Comparison of ENCODE assay signal across 14 mouse cellular contexts in the genomic region with DNA sequence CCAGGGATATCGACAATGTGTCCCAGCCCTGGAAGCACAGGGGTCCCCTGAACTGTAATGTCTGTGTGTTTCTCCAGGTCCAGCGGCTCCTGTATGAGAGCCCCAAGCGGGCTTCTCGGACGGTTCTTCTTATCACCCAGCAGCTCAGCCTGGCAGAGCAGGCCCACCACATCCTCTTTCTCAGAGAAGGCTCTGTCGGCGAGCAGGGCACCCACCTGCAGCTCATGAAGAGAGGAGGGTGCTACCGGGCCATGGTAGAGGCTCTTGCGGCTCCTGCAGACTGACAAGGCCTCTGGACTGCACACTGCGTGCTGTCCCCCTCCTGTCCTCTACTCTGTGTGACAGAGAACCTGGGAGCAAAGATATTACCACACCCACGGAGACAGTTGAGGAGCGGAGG. TPM values are rescaled to one million over a fixed set of nuclear protein-coding genes. Genes with fewer than 3 reads are reported as not detected.
DNase-seq lines count a peak whose midpoint lies in the region; ATAC-seq lines count a peak whose summit lies in the region.
"Had no signal": no experiment of that assay in that cellular context is flagged by ENCODE, and none has a peak within 500 bp of the region (broad histone marks: within the 10 kb centered on the region; RNA-seq: fewer than 3 reads in every experiment).

No protein-coding gene starts in this region.

- peak overlapping the region; percentile 76; the same call in 1 of the 2 replicates for H3K4me2 ChIP-seq in hindbrain, embryonic 13.5 days
- H3K4me2 ChIP-seq in intestine, embryonic 15.5 days (replicated peaks) = no peak overlapping the region

- no peak for DNase-seq in hindbrain, embryonic 10.5 days (ENCODE audit: low spot score)
- peak; percentile 70 to 73 for DNase-seq in CD8-positive naive resting alpha-beta T cell, adult 2 months (ENCODE audit: low read depth in 2 of 2, low spot score in 2 of 2)
- DNase-seq in splenic B cell, adult 2 months (ENCODE audit: low read depth, low spot score) = peak; percentile 83
- DNase-seq in right cerebral cortex, adult 2 months (ENCODE audit: low spot score in 2 of 2) = no peak
- no peak for DNase-seq in kidney, postnatal 10 days
- DNase-seq: adrenal gland, adult 8-10 months; cerebellum, postnatal 10 days had no signal

- peaks cover 21% of the 10 kb centered on the region for H3K4me1 ChIP-seq in hindbrain, embryonic 13.5 days (replicated peaks)
- peaks cover 19% of the 10 kb centered on the region for H3K4me1 ChIP-seq in hindbrain, embryonic 10.5 days (replicated peaks)
- peaks cover 11% of the 10 kb centered on the region for H3K4me1 ChIP-seq in intestine, embryonic 15.5 days (replicated peaks)

- WGBS in hindbrain, embryonic 13.5 days = 38% methylated on average over 11 of the region's 12 CpGs
- WGBS in hindbrain, embryonic 10.5 days = 30% methylated on average over 12 of the region's 12 CpGs
- WGBS in intestine, embryonic 15.5 days = 36% methylated on average over 12 of the region's 12 CpGs

- no peaks in the 10 kb centered on the region for H3K36me3 ChIP-seq in hindbrain, embryonic 13.5 days
- no peaks in the 10 kb centered on the region for H3K36me3 ChIP-seq in hindbrain, embryonic 10.5 days
- H3K36me3 ChIP-seq in splenic B cell, adult 2 months (ENCODE audit: control insufficient read depth, insufficient read depth, low read length, poor library complexity, severe bottlenecking) = peaks cover 27% of the 10 kb centered on the region
- H3K36me3 ChIP-seq in intestine, embryonic 15.5 days = no peaks in the 10 kb centered on the region
- H3K36me3 ChIP-seq: heart, embryonic 13.5 days; kidney, embryonic 15.5 days had no signal

- ATAC-seq in hindbrain, embryonic 13.5 days (ENCODE audit: low FRiP score) = no peak
- peak; percentile 57 for ATAC-seq in megakaryocyte, adult 5-6 weeks (ENCODE audit: poor library complexity, severe bottlenecking)
- ATAC-seq in intestine, embryonic 15.5 days = no peak

- 0 out of 2 replicates have a peak overlapping the region, but pooled peaks have one; percentile 45 for H3K4me3 ChIP-seq in hindbrain, embryonic 13.5 days
- no peak overlapping the region for H3K4me3 ChIP-seq in hindbrain, embryonic 10.5 days
- H3K4me3 ChIP-seq in intestine, embryonic 15.5 days (replicated peaks) = no peak overlapping the region
- H3K4me3 ChIP-seq: erythroblast, embryonic 14.5 days had no signal

- H3K27ac ChIP-seq in hindbrain, embryonic 13.5 days = no peak overlapping the region
- no peak overlapping the region for H3K27ac ChIP-seq in hindbrain, embryonic 10.5 days
- H3K27ac ChIP-seq in intestine, embryonic 15.5 days = no peak overlapping the region
- H3K27ac ChIP-seq: heart, embryonic 13.5 days; kidney, embryonic 15.5 days had no signal

- peak overlapping the region; percentile 24; the same call in 1 of the 2 replicates for H3K9ac ChIP-seq in hindbrain, embryonic 13.5 days
- H3K9ac ChIP-seq in intestine, embryonic 15.5 days = no peak overlapping the region
- H3K9ac ChIP-seq: heart, embryonic 13.5 days; kidney, embryonic 15.5 days had no signal

- no peaks in the 10 kb centered on the region for H3K9me3 ChIP-seq in hindbrain, embryonic 13.5 days
- no peaks in the 10 kb centered on the region for H3K9me3 ChIP-seq in hindbrain, embryonic 10.5 days
- H3K9me3 ChIP-seq in intestine, embryonic 15.5 days = no peaks in the 10 kb centered on the region
- H3K9me3 ChIP-seq: heart, embryonic 13.5 days; kidney, embryonic 15.5 days had no signal

- H3K27me3 ChIP-seq in hindbrain, embryonic 13.5 days = peaks cover 98% of the 10 kb centered on the region
- peaks cover 98% of the 10 kb centered on the region for H3K27me3 ChIP-seq in hindbrain, embryonic 10.5 days (ENCODE audit: insufficient read depth, poor library complexity, severe bottlenecking)
- no peaks in the 10 kb centered on the region for H3K27me3 ChIP-seq in splenic B cell, adult 2 months (ENCODE audit: control insufficient read depth, insufficient read depth, low read length, poor library complexity, severe bottlenecking)
- H3K27me3 ChIP-seq in intestine, embryonic 15.5 days (replicated peaks) = peaks cover 55% of the 10 kb centered on the region

RNA-seq across cellular contexts. Expression of a gene that starts 1.0 kb away (rescaled TPM):
- 2.7 and 3.7 TPM in 2 replicates for polyA plus RNA-seq in hindbrain, embryonic 13.5 days (2015; fragmentation: Nextera tagmentation; extraction: Ambion mirVana)
- 1.2 and 1.8 TPM in 2 replicates for polyA plus RNA-seq in hindbrain, embryonic 10.5 days (2016; fragmentation: Nextera tagmentation; extraction: Ambion mirVana)
- 230 and 263 TPM in 2 replicates for total RNA-seq in megakaryocyte, adult 5-6 weeks (2015)
- 339 and 455 TPM in 2 replicates for total RNA-seq in megakaryocyte, adult 5-6 weeks (2017)
- 15.5 and 16.9 TPM in 2 replicates for polyA plus RNA-seq in intestine, embryonic 15.5 days (2015; fragmentation: Nextera tagmentation; extraction: Ambion mirVana)

RNA-seq across cellular contexts. Expression of a gene that starts 6.8 kb away (rescaled TPM):
- 2.1 and 2.2 TPM in 2 replicates for polyA plus RNA-seq in hindbrain, embryonic 13.5 days (2015; fragmentation: Nextera tagmentation; extraction: Ambion mirVana)
- polyA plus RNA-seq in hindbrain, embryonic 10.5 days (2016; fragmentation: Nextera tagmentation; extraction: Ambion mirVana) = 0.27 and 1.4 TPM in 2 replicates
- total RNA-seq in megakaryocyte, adult 5-6 weeks (2015) = 6.4 and 7.1 TPM in 2 replicates
- 34.2 and 35.9 TPM in 2 replicates for total RNA-seq in megakaryocyte, adult 5-6 weeks (2017)
- 5.3 and 5.6 TPM in 2 replicates for polyA plus RNA-seq in intestine, embryonic 15.5 days (2015; fragmentation: Nextera tagmentation; extraction: Ambion mirVana)

RNA-seq across cellular contexts. Expression of a gene that starts 8.9 kb away (rescaled TPM):
- polyA plus RNA-seq in hindbrain, embryonic 13.5 days (2015; fragmentation: Nextera tagmentation; extraction: Ambion mirVana) = 0.89 and 1.5 TPM in 2 replicates
- polyA plus RNA-seq in hindbrain, embryonic 10.5 days (2016; fragmentation: Nextera tagmentation; extraction: Ambion mirVana) = 0.66 and 0.97 TPM in 2 replicates
- 142 and 149 TPM in 2 replicates for total RNA-seq in megakaryocyte, adult 5-6 weeks (2015)
- 78.7 and 125 TPM in 2 replicates for total RNA-seq in megakaryocyte, adult 5-6 weeks (2017)
- polyA plus RNA-seq in intestine, embryonic 15.5 days (2015; fragmentation: Nextera tagmentation; extraction: Ambion mirVana) = 9.3 and 9.4 TPM in 2 replicates

RNA-seq across cellular contexts. Expression of a gene that starts 9.1 kb away (rescaled TPM):
- polyA plus RNA-seq in hindbrain, embryonic 13.5 days (2015; fragmentation: Nextera tagmentation; extraction: Ambion mirVana) = 1.1 and 1.3 TPM in 2 replicates
- 1.7 TPM in 2 replicates for polyA plus RNA-seq in hindbrain, embryonic 10.5 days (2016; fragmentation: Nextera tagmentation; extraction: Ambion mirVana)
- total RNA-seq in megakaryocyte, adult 5-6 weeks (2015) = 43.4 and 46.2 TPM in 2 replicates
- 96.5 and 101 TPM in 2 replicates for total RNA-seq in megakaryocyte, adult 5-6 weeks (2017)
- polyA plus RNA-seq in intestine, embryonic 15.5 days (2015; fragmentation: Nextera tagmentation; extraction: Ambion mirVana) = 6.2 and 6.9 TPM in 2 replicates

RNA-seq across cellular contexts. Expression of a gene that starts 42.2 kb away (rescaled TPM):
- 0.06 TPM in 1 of 2 replicates, not detected in the other for polyA plus RNA-seq in hindbrain, embryonic 13.5 days (2015; fragmentation: Nextera tagmentation; extraction: Ambion mirVana)
- 0.24 TPM in 1 of 2 replicates, not detected in the other for polyA plus RNA-seq in hindbrain, embryonic 10.5 days (2016; fragmentation: Nextera tagmentation; extraction: Ambion mirVana)
- 4.2 and 4.7 TPM in 2 replicates for total RNA-seq in megakaryocyte, adult 5-6 weeks (2015)
- total RNA-seq in megakaryocyte, adult 5-6 weeks (2017) = 2.4 and 2.5 TPM in 2 replicates
- polyA plus RNA-seq in intestine, embryonic 15.5 days (2015; fragmentation: Nextera tagmentation; extraction: Ambion mirVana) = 0.06 and 0.13 TPM in 2 replicates
- total RNA-seq: ES-E14 had no signal
- polyA plus RNA-seq: erythroblast, embryonic 14.5 days; heart, embryonic 13.5 days had no signal

Comparison
In these comparisons a context has a peak if more than half of its experiments do, and no peak if none do; other contexts are left out.
1. DNase-seq: peak in CD8-positive naive resting alpha-beta T cell, adult 2 months (2 of 2) and splenic B cell, adult 2 months (single experiment); none in hindbrain, embryonic 10.5 days (single experiment), right cerebral cortex, adult 2 months (0 of 2) and kidney, postnatal 10 days (single experiment).